8 mouse cellular contexts compared by ENCODE assay signal in the genomic region with DNA sequence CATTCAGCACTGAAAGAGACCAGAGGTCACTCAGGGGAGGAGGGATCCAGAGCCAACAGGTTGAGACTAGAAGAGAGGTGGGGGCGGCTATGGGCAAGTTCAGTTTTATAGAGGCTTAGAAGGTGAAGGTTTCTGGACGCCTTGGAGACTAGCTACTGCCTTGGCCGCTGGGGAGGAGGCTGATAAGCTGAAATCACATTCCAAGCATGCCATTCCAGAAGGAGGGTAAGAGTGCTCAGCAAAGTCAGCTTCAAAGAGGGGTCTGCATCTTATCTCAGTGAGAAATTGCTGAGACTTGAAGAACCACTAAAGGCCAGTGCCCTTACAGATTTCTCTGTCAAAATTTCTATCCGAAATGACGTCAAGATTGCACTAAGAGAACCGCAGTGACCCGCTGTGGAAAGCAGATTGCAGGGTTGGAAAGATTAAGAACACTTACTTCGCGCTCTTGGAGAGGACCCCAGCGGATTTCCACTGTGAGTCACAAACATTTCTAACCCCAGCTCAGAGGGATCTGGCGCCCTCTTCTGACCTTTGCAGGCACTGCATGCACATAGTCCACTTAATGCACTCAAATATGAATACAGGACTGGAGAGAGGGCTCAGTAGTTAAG.
DNase-seq lines count a peak whose midpoint lies in the region; ATAC-seq and TF ChIP-seq lines count a peak whose summit lies in the region.

No protein-coding gene starts in this region.

- peak; percentile 63 for ATAC-seq in intestine, embryonic 16.5 days

- peak; percentile 47 for DNase-seq in 3134 (ENCODE audit: extremely low read depth, insufficient read length, low spot score)
- DNase-seq in R1 (ENCODE audit: low read depth, low spot score) = peak; percentile 92
- peak; percentile 59 to 74 for DNase-seq in cerebellum, postnatal 25 days
- peak; percentile 61 to 80 for DNase-seq in gastrocnemius, postnatal 4 days (ENCODE audit: low spot score in 2 of 2)
- peak; percentile 30 for DNase-seq in liver, adult 2 months (ENCODE audit: extremely low read depth, low read depth, low spot score)
- DNase-seq in ovary, postnatal 36 days (ENCODE audit: low spot score) = peak; percentile 85
- DNase-seq in urinary bladder, postnatal 4 days (ENCODE audit: low spot score in 2 of 2) = peak; percentile 70 to 88

- no peak overlapping the region for H3K4me3 ChIP-seq in intestine, embryonic 16.5 days (ENCODE audit: low read length)
- H3K4me3 ChIP-seq in liver, adult 2 months (ENCODE audit: insufficient read depth, low read depth, low read length) = no peak overlapping the region

- H3K79me2 ChIP-seq in liver, adult 2 months (ENCODE audit: control insufficient read depth, insufficient read depth, low read length) = no peaks in the 10 kb centered on the region

- 11% methylated on average over 11 of the region's 11 CpGs for WGBS in intestine, embryonic 16.5 days
- 13% methylated on average over 11 of the region's 11 CpGs for WGBS in liver, adult 2 months

- H3K9ac ChIP-seq in intestine, embryonic 16.5 days (ENCODE audit: low read depth, low read length) = no peak overlapping the region
- no peak overlapping the region for H3K9ac ChIP-seq in liver, adult 2 months (ENCODE audit: low read depth, low read length)

- H3K27me3 ChIP-seq in intestine, embryonic 16.5 days (replicated peaks; ENCODE audit: control insufficient read depth, insufficient read depth, low read length) = no peaks in the 10 kb centered on the region
- H3K27me3 ChIP-seq in liver, adult 2 months (ENCODE audit: control insufficient read depth, insufficient read depth, low read length) = no peaks in the 10 kb centered on the region

- H3K36me3 ChIP-seq in intestine, embryonic 16.5 days (ENCODE audit: control insufficient read depth, insufficient read depth, low read length) = no peaks in the 10 kb centered on the region
- H3K36me3 ChIP-seq in liver, adult 2 months (ENCODE audit: control insufficient read depth, insufficient read depth, low read length) = no peaks in the 10 kb centered on the region

- no peaks in the 10 kb centered on the region for H3K9me3 ChIP-seq in intestine, embryonic 16.5 days (ENCODE audit: control insufficient read depth, low read length)

- no peak for TF ChIP-seq POLR2A in liver, adult 2 months (IDR thresholded peaks at IDR 0.05; ENCODE audit: extremely low read depth, insufficient read depth, low read length)

- TF ChIP-seq CTCF in liver, adult 2 months (IDR thresholded peaks at IDR 0.05; ENCODE audit: low read depth, low read length) = peak; percentile 78

- H3K4me2 ChIP-seq in intestine, embryonic 16.5 days (ENCODE audit: low read depth, low read length) = no peak overlapping the region

- H3K4me1 ChIP-seq in intestine, embryonic 16.5 days (ENCODE audit: control insufficient read depth, insufficient read depth, low read length) = no peaks in the 10 kb centered on the region
- H3K4me1 ChIP-seq in liver, adult 2 months (ENCODE audit: control insufficient read depth, insufficient read depth, low read length) = no peaks in the 10 kb centered on the region

- H3K27ac ChIP-seq in intestine, embryonic 16.5 days (ENCODE audit: low read length) = peak overlapping the region; percentile 34; the same call in 1 of the 2 replicates
- no peak overlapping the region for H3K27ac ChIP-seq in liver, adult 2 months (replicated peaks; ENCODE audit: insufficient read depth, low read depth, low read length)

Comparison
In these comparisons a context has a peak if more than half of its experiments do, and no peak if none do; other contexts are left out.
1. DNase-seq: peak in every context shown above with its lines; median percentile 92 in R1; 85 in ovary, postnatal 36 days; 79 in urinary bladder, postnatal 4 days; 70 in gastrocnemius, postnatal 4 days; 66 in cerebellum, postnatal 25 days; 47 in 3134; 30 in liver, adult 2 months.